Mouse (Mus musculus) kidney, adult 2 months (tissue): ENCODE measurements around the gene Rbfox3. TPM values are rescaled to one million over a fixed set of nuclear protein-coding genes. Genes with fewer than 3 reads are reported as not detected.
A peak's percentile ranks its signal among the peaks of the same experiment; 100 is the strongest.
"Not testable (repeated sequence)": the region's sequence is repeated elsewhere in the genome, so short reads cannot be mapped to it uniquely, and the experiment has no call there.

Source experiments
- DNase-seq: peaks from one replicate; pipeline ENCODE4 v3.0.0; 2021
- H3K27ac ChIP-seq: fragments of 200-500 bp; 2 replicates; pipeline ENCODE4 v1.5.1; 2012; ENCODE audit warnings: low read depth, low read length, control low read depth, inconsistent platforms; ENCODE audit not compliant: insufficient read depth
- H3K27me3 ChIP-seq: fragments of 200-500 bp; replicated peaks from 2 replicates; pipeline ENCODE4 v1.6.1; 2012; ENCODE audit warnings: mild to moderate bottlenecking, moderate library complexity, low read length, inconsistent platforms; ENCODE audit not compliant: control insufficient read depth, insufficient read depth
- H3K36me3 ChIP-seq: fragments of 200-500 bp; 2 replicates; pipeline ENCODE4 v1.6.1; 2012; ENCODE audit warnings: mild to moderate bottlenecking, moderate library complexity, low read length, inconsistent platforms; ENCODE audit not compliant: control insufficient read depth, insufficient read depth
- H3K4me1 ChIP-seq: fragments of 200-500 bp; 2 replicates; pipeline ENCODE4 v1.6.1; 2011; ENCODE audit warnings: low read length; ENCODE audit not compliant: control insufficient read depth, insufficient read depth
- H3K4me3 ChIP-seq: fragments of 200-500 bp; 2 replicates; pipeline ENCODE4 v1.5.1; 2011; ENCODE audit warnings: mild to moderate bottlenecking, low read depth, low read length, control low read depth; ENCODE audit not compliant: insufficient read depth
- CTCF ChIP-seq: fragments of 200-500 bp; conservative IDR thresholded peaks from 2 replicates; pipeline ENCODE4 v1.5.1; 2011; ENCODE audit warnings: low read depth, mild to moderate bottlenecking, control low read depth, low read length, moderate library complexity, mixed read lengths; ENCODE audit not compliant: insufficient read depth, insufficient read length
- POLR2A ChIP-seq: fragments of 200-500 bp; IDR thresholded peaks from one replicate; pipeline ENCODE4 v1.6.1; 2011; ENCODE audit warnings: low read depth, low read length, control low read depth
- WGBS: fragments of 180-500 bp; shearing (Covaris S2); methylation state at CpG from one replicate; pipeline ENCODE4 v1.1.7; 2018; 5-methylcytosine and 5-hydroxymethylcytosine counted together
- polyA plus RNA-seq: library from polyadenylated mRNA; depleted of rRNA; stranded (reverse); fragments of >200 nt; gene quantifications from 2 replicates; pipeline ENCODE4 v1.2.3, GENCODE M21; 2012

Gene Rbfox3
- polyA plus RNA-seq, 1 experiment, result 0.27 TPM

DNA sequence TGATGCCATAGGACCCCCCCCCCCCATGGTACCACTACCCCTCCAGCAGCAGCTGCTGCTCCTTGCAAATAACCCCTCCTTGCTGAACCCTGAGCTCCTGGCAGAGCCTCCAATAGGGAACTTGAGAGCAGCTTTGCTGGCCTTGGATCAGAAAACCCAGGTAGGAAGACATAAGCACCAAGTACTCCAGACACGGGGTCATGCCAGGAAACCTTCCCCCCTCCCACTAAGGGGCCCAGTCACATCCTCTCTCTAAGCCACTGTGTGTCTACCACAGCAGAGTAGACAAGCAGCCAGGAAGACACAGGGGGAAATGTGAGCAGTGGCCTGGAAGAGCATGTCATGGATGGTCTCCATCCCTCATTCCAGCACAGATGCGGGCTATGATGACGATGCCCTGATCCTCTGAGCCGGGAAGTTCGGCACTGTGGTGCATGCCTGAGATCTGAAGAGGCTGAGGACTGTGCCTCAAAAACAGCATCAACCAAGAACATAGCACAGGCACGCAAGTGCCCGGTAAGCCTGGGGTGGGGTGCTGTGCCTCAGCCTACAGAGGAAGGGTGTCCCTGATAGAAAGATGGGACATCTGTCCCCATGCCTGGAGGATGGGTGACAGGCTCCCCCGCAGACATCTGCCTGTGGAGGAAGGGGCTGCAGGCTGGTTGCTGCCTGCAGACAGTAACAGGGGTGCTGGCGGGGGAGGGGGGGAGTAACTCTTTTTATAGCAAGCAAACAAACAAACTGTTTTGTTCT, 119.1 kb downstream of the Rbfox3 start:
- DNase-seq, result no peak
- WGBS, result 60% methylated on average over 9 of the region's 9 CpGs
- Histone ChIP-seq H3K27me3 (no peaks in the 10 kb centered on the region), H3K36me3 (no peaks in the 10 kb centered on the region), H3K27ac (no peak overlapping the region), H3K4me3 (no peak overlapping the region), H3K4me1 (no peaks in the 10 kb centered on the region)
- TF ChIP-seq CTCF (no peak), POLR2A (no peak)

DNA sequence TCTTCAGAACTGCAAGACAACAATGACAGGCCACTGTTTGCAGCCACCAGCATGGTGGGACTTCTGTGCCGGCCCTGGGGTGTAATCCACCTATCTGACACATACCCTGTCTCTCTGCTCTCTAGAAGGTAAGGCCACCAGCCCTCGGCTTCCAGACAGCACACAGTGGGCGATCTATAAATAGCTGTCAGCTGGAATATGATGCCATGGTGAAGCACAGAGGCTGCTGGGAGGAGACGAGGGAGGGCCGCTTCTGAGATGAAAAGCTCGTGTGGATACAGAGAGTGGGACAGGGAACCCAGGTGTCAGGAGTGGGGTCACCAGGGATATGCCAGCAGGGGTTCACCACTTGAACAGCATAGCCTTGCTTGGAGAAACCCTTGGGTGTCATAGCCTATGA, 120.0 kb downstream of the Rbfox3 start:
- Histone ChIP-seq H3K4me3 (no peak overlapping the region), H3K27me3 (no peaks in the 10 kb centered on the region), H3K27ac (no peak overlapping the region), H3K4me1 (no peaks in the 10 kb centered on the region), H3K36me3 (no peaks in the 10 kb centered on the region)
- TF ChIP-seq CTCF, result no peak
- no peak for TF ChIP-seq POLR2A
- 58% methylated on average over 6 of the region's 6 CpGs for WGBS
- no peak for DNase-seq

DNA sequence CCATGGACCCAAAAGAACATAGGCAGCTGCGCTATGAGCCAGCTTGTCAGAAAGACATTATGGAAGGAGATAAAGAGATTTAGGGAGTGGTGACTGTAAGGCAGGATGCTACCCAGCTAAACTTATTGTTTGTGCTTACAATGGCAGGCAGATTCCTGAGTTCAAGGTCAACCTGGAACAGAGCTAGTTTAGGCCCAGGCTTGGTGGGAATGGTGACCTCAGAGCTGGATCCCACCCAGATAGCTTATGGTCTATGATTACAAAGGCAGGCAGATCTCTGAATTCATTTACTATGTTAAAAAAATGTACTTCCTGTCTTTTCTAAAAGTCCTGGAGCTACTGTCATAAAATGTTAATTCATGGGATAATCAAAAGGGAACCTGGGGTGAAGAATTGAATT, 123.3 kb downstream of the Rbfox3 start:
- Histone ChIP-seq H3K27me3 (no peaks in the 10 kb centered on the region), H3K27ac (no peak overlapping the region), H3K36me3 (no peaks in the 10 kb centered on the region), H3K4me3 (no peak overlapping the region), H3K4me1 (no peaks in the 10 kb centered on the region)
- WGBS, result 91% methylated on average over 1 of the region's 1 CpGs
- TF ChIP-seq POLR2A (no peak), CTCF (no peak)
- no peak for DNase-seq

GRCm38 (mm10) chr11:118782677-118783076, 128.7 kb downstream of the Rbfox3 start:
- no peak for DNase-seq
- TF ChIP-seq POLR2A, result no peak
- no peak for TF ChIP-seq CTCF
- no peak overlapping the region for H3K27ac ChIP-seq
- WGBS, result 78% methylated on average over 5 of the region's 5 CpGs
- H3K4me1 ChIP-seq, result peaks cover 3% of the 10 kb centered on the region
- no peaks in the 10 kb centered on the region for H3K36me3 ChIP-seq
- no peak overlapping the region for H3K4me3 ChIP-seq
- H3K27me3 ChIP-seq, result no peaks in the 10 kb centered on the region

- Histone ChIP-seq H3K36me3 (no peaks in the 10 kb centered on the region), H3K27ac (no peak overlapping the region), H3K4me1 (peaks cover 3% of the 10 kb centered on the region), H3K4me3 (no peak overlapping the region), H3K27me3 (no peaks in the 10 kb centered on the region)
- TF ChIP-seq POLR2A, result no peak
- peak; percentile 68 for TF ChIP-seq CTCF
- 18% methylated on average over 3 of the region's 3 CpGs for WGBS
- DNase-seq, result peak; percentile 31
These were observed 135.6 kb downstream of the Rbfox3 start for GRCm38 (mm10) chr11:118775753-118776152.

- H3K27me3 ChIP-seq, H3K4me1 ChIP-seq, H3K4me3 ChIP-seq, H3K36me3 ChIP-seq, DNase-seq, H3K27ac ChIP-seq: not testable (repeated sequence)
- 73% methylated on average over 2 of the region's 2 CpGs for WGBS
These were observed 136.6 kb downstream of the Rbfox3 start for GRCm38 (mm10) chr11:118774777-118775176.

DNA sequence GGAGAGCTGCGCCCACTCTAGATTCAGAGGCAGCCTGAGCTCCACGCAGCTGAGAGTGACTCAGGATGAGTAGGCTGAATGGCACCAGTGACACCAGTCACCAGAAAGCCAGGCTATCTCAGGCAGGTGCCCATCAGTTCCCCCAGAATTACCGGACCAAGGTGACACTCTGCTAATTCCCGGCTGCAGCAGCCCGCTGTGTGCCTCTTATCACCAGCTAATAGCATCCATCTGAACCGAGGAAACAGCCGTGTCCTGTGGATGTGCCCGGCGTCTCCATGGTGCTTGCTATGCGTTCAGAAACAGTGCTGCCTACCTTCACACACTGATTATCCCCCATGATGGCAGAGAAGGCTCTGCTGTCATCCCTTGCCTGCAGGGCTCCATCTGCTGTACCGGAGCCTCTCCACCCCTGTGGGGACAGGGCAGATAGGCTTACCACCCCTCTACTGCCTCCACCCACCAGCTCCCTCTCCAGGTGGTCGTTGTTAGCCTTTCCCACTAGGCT, 138.3 kb downstream of the Rbfox3 start:
- Histone ChIP-seq H3K36me3 (no peaks in the 10 kb centered on the region), H3K4me1 (no peaks in the 10 kb centered on the region), H3K27ac (no peak overlapping the region), H3K4me3 (no peak overlapping the region), H3K27me3 (no peaks in the 10 kb centered on the region)
- DNase-seq, result no peak
- TF ChIP-seq CTCF, result no peak
- TF ChIP-seq POLR2A, result no peak
- 64% methylated on average over 12 of the region's 12 CpGs for WGBS
